Mouse (Mus musculus): ENCODE data around the gene Smim10l2a.
"Not testable (repeated sequence)": the region's sequence is repeated elsewhere in the genome, so short reads cannot be mapped to it uniquely, and the experiment has no call there.

The Smim10l2a gene

GRCm38 (mm10) chrX:56374431-56375128 lies at the start of gene Smim10l2a:
Gene Smim10l2a (plus strand): TSS chrX:56374586.
- in situ Hi-C loops (cut with MboI, MseI) = not testable (repeated sequence)

GRCm38 (mm10) chrX:56332046-56332445 lies 42.3 kb upstream of the Smim10l2a start:
- in situ Hi-C loops (cut with MboI, MseI) = no loop called here

- in situ Hi-C loops (cut with MboI, MseI) = no loop called here
Measured at GRCm38 (mm10) chrX:56340305-56340704, 34.1 kb upstream of the Smim10l2a start.

- in situ Hi-C loops (cut with MboI, MseI) = no loop called here
Measured at GRCm38 (mm10) chrX:56342921-56343320, 31.5 kb upstream of the Smim10l2a start.

GRCm38 (mm10) chrX:56346176-56346931 lies 28.0 kb upstream of the Smim10l2a start, which contains the start of gene Zfp449:
Gene Zfp449 (plus strand): TSS chrX:56346400.
- in situ Hi-C loops (cut with MboI, MseI) = no loop called here

GRCm38 (mm10) chrX:56346932-56347253 lies 27.5 kb upstream of the Smim10l2a start:
- in situ Hi-C loops (cut with MboI, MseI) = no loop called here

- in situ Hi-C loops (cut with MboI, MseI) = no loop called here
Measured at GRCm38 (mm10) chrX:56380852-56381251, 6.5 kb downstream of the Smim10l2a start.

GRCm38 (mm10) chrX:56384142-56384541 lies 9.8 kb downstream of the Smim10l2a start:
- in situ Hi-C loops (cut with MboI, MseI) = no loop called here

- in situ Hi-C loops (cut with MboI, MseI) = no loop called here
Measured at GRCm38 (mm10) chrX:56404646-56405045, 30.3 kb downstream of the Smim10l2a start.

- in situ Hi-C loops (cut with MboI, MseI) = no loop called here
Measured at GRCm38 (mm10) chrX:56405482-56405881, 31.1 kb downstream of the Smim10l2a start.

- in situ Hi-C loops (cut with MboI, MseI) = no loop called here
Measured at GRCm38 (mm10) chrX:56406128-56406527, 31.7 kb downstream of the Smim10l2a start.

GRCm38 (mm10) chrX:56416277-56416676 lies 41.9 kb downstream of the Smim10l2a start:
- in situ Hi-C loops (cut with MboI, MseI) = no loop called here

- in situ Hi-C loops (cut with MboI, MseI) = no loop called here
Measured at GRCm38 (mm10) chrX:56417541-56417940, 43.2 kb downstream of the Smim10l2a start.

Data from regulatory T cell (primary cell).